Comparison of ENCODE assay signal across 9 mouse cellular contexts in genomic region chr19:56826047-56826631, GRCm38 (mm10). TPM values are rescaled to one million over a fixed set of nuclear protein-coding genes. Genes with fewer than 3 reads are reported as not detected.
DNase-seq lines count a peak whose midpoint lies in the region; ATAC-seq and TF ChIP-seq lines count a peak whose summit lies in the region.
"Had no signal": no experiment of that assay in that cellular context is flagged by ENCODE, and none has a peak within 500 bp of the region (broad histone marks: within the 10 kb centered on the region; RNA-seq: fewer than 3 reads in every experiment).

Gene Tdrd1 (plus strand): TSS chr19:56826209.

- H3K27ac ChIP-seq in limb, embryonic 11.5 days (replicated peaks; ENCODE audit: low read depth, low read length), result no peak within 1 kb of the TSS
- no peak within 1 kb of the TSS for H3K27ac ChIP-seq in stomach, postnatal 0 days (replicated peaks)

- TF ChIP-seq EP300 in stomach, postnatal 0 days (optimal IDR thresholded peaks at IDR 0.05), result peak; percentile 70

- no peak within 1 kb of the TSS; the same call in 1 of the 2 replicates for H3K4me3 ChIP-seq in limb, embryonic 11.5 days (ENCODE audit: low read depth, low read length)
- H3K4me3 ChIP-seq in stomach, postnatal 0 days (ENCODE audit: low read depth, low read length), result no peak within 1 kb of the TSS

- no peak for TF ChIP-seq CTCF in stomach, postnatal 0 days (IDR thresholded peaks at IDR 0.05; ENCODE audit: low read depth)

- no peak within 1 kb of the TSS for H3K9ac ChIP-seq in limb, embryonic 11.5 days (ENCODE audit: low read length)
- no peak within 1 kb of the TSS for H3K9ac ChIP-seq in stomach, postnatal 0 days (ENCODE audit: low read length)

- 0 out of 2 replicates have a peak within 1 kb of the TSS, but pooled peaks have one; percentile 5 for H3K4me2 ChIP-seq in limb, embryonic 11.5 days (ENCODE audit: low read depth, severe bottlenecking)
- peak within 1 kb of the TSS; percentile 23; the same call in 1 of the 2 replicates for H3K4me2 ChIP-seq in stomach, postnatal 0 days (replicated peaks; ENCODE audit: low read depth)

- no peak for ATAC-seq in CD4-positive, CD25-positive, alpha-beta regulatory T cell, adult 4 months
- no peak for ATAC-seq in limb, embryonic 11.5 days (ENCODE audit: insufficient number of reproducible peaks, low FRiP score, low TSS enrichment, low read depth)
- ATAC-seq in stomach, postnatal 0 days (ENCODE audit: low FRiP score, low TSS enrichment), result peak; percentile 30

- 58% methylated on average over 44 of the region's 44 CpGs for WGBS in limb, embryonic 11.5 days
- WGBS in stomach, postnatal 0 days, result 52% methylated on average over 41 of the region's 44 CpGs

- peak; percentile 34 for DNase-seq in CD4-positive, CD25-positive, alpha-beta regulatory T cell, adult 2 months (ENCODE audit: low read depth, low spot score)
- peak; percentile 30 for DNase-seq in right cerebral cortex, postnatal 14 days
- no peak for DNase-seq in right cerebral cortex, adult 2 months (ENCODE audit: low spot score in 2 of 2)
- DNase-seq in limb, embryonic 11.5 days (ENCODE audit: low spot score), result peak; percentile 38
- DNase-seq in stomach, postnatal 0 days (ENCODE audit: low spot score), result peak; percentile 65
- DNase-seq in thymus, adult 18-20 months, result no peak
- no peak for DNase-seq in layer of hippocampus, adult 8-10 months (ENCODE audit: low spot score in 2 of 2)
- DNase-seq: lung, postnatal 36 days had no signal

- no peaks in the 10 kb centered on the region for H3K27me3 ChIP-seq in limb, embryonic 11.5 days (ENCODE audit: control insufficient read depth, insufficient read depth, low read length)
- no peaks in the 10 kb centered on the region for H3K27me3 ChIP-seq in stomach, postnatal 0 days (ENCODE audit: control insufficient read depth, insufficient read depth, low read length)

- no peaks in the 10 kb centered on the region for H3K36me3 ChIP-seq in limb, embryonic 11.5 days (ENCODE audit: control insufficient read depth, insufficient read depth, low read length)
- no peaks in the 10 kb centered on the region for H3K36me3 ChIP-seq in stomach, postnatal 0 days (ENCODE audit: control insufficient read depth, insufficient read depth, low read length)

- H3K9me3 ChIP-seq in limb, embryonic 11.5 days (ENCODE audit: control insufficient read depth, low read length), result no peaks in the 10 kb centered on the region
- H3K9me3 ChIP-seq in stomach, postnatal 0 days (ENCODE audit: control insufficient read depth, low read length), result no peaks in the 10 kb centered on the region

- no peaks in the 10 kb centered on the region for H3K4me1 ChIP-seq in limb, embryonic 11.5 days (ENCODE audit: control insufficient read depth, insufficient read depth, low read length)
- H3K4me1 ChIP-seq in stomach, postnatal 0 days (replicated peaks; ENCODE audit: control insufficient read depth, insufficient read depth), result peaks cover 3% of the 10 kb centered on the region; the same call in 1 of the 2 replicates

RNA-seq across cellular contexts. Expression of gene Tdrd1, which starts in this region (rescaled TPM):
- polyA plus RNA-seq in CD4-positive, CD25-positive, alpha-beta regulatory T cell, adult 4 months (2017; shearing (Covaris generic)), result not detected
- polyA plus RNA-seq in limb, embryonic 11.5 days (2014; fragmentation: Nextera tagmentation; extraction: Ambion mirVana), result 0.63 and 1.1 TPM in 2 replicates
- polyA plus RNA-seq in stomach, postnatal 0 days (2015; fragmentation: Nextera tagmentation; extraction: Ambion mirVana), result 1.2 and 1.7 TPM in 2 replicates
- total RNA-seq in layer of hippocampus, adult 8-10 months (2022), result under 1 TPM; 0.37 to 0.65 (median 0.42) TPM

Comparison
In these comparisons a context has a peak if more than half of its experiments do, and no peak if none do; other contexts are left out.
1. DNase-seq: peak in CD4-positive, CD25-positive, alpha-beta regulatory T cell, adult 2 months (single experiment), right cerebral cortex, postnatal 14 days (single experiment), limb, embryonic 11.5 days (single experiment) and stomach, postnatal 0 days (single experiment); none in right cerebral cortex, adult 2 months (0 of 2), thymus, adult 18-20 months (0 of 2) and layer of hippocampus, adult 8-10 months (0 of 2).